Mouse (Mus musculus) limb, embryonic 14.5 days (tissue): ENCODE results near the gene Mthfd2. TPM values are rescaled to one million over a fixed set of nuclear protein-coding genes. Genes with fewer than 3 reads are reported as not detected.

Experiments used
- ATAC-seq: fragments of 200-750 bp; cut with Nextera tagmentation; 2 replicates; pipeline ENCODE4 v1.8.0; 2017; ENCODE audit warnings: low read depth, moderate number of reproducible peaks, moderate TSS enrichment; ENCODE audit not compliant: low FRiP score
- DNase-seq: peaks from one replicate; pipeline ENCODE4 v3.0.0-alpha.2; 2015; ENCODE audit warnings: low spot score
- H3K27ac ChIP-seq: fragments of 300-500 bp; sonication (generic); replicated peaks from 2 replicates; pipeline ENCODE4 v1.5.1; 2014; ENCODE audit warnings: low read depth, mild to moderate bottlenecking, low read length, moderate library complexity, mixed read lengths
- H3K27me3 ChIP-seq: fragments of 300-500 bp; sonication (generic); 2 replicates; pipeline ENCODE4 v1.6.1; 2014; ENCODE audit warnings: low read length, mixed read lengths; ENCODE audit not compliant: control insufficient read depth, insufficient read depth
- H3K36me3 ChIP-seq: fragments of 300-500 bp; sonication (generic); 2 replicates; pipeline ENCODE4 v1.6.1; 2014; ENCODE audit warnings: mild to moderate bottlenecking, low read length, moderate library complexity, mixed read lengths; ENCODE audit not compliant: control insufficient read depth, insufficient read depth
- H3K4me1 ChIP-seq: fragments of 300-500 bp; sonication (generic); 2 replicates; pipeline ENCODE4 v1.6.1; 2014; ENCODE audit warnings: antibody characterized with exemption, low read length, mixed read lengths; ENCODE audit not compliant: control insufficient read depth, insufficient read depth
- H3K4me2 ChIP-seq: fragments of 300-500 bp; sonication (generic); replicated peaks from 2 replicates; pipeline ENCODE4 v1.6.1; 2014; ENCODE audit warnings: low read depth, mild to moderate bottlenecking, low read length, moderate library complexity; ENCODE audit not compliant: severe bottlenecking
- H3K4me3 ChIP-seq: fragments of 300-500 bp; sonication (generic); replicated peaks from 2 replicates; pipeline ENCODE4 v1.5.1; 2014; ENCODE audit warnings: low read length
- H3K9ac ChIP-seq: fragments of 300-500 bp; sonication (generic); 2 replicates; pipeline ENCODE4 v1.6.1; 2014; ENCODE audit warnings: mild to moderate bottlenecking, low read depth, low read length, moderate library complexity; ENCODE audit not compliant: severe bottlenecking
- H3K9me3 ChIP-seq: fragments of 300-500 bp; sonication (generic); 2 replicates; pipeline ENCODE4 v1.6.1; 2016; ENCODE audit warnings: low read length; ENCODE audit not compliant: control insufficient read depth
- POLR2A ChIP-seq: fragments of 200-500 bp; IDR thresholded peaks from 2 replicates; pipeline ENCODE4 v1.8.0; 2012; ENCODE audit warnings: inconsistent platforms, mild to moderate bottlenecking, moderate library complexity, borderline replicate concordance; ENCODE audit not compliant: insufficient read depth, insufficient read length; ENCODE audit errors: extremely low read depth
- WGBS: fragments of 180-500 bp; shearing (Covaris S2); extraction: QIAGEN DNeasy Blood & Tissue Kit; methylation state at CpG from one replicate; pipeline ENCODE4 v1.1.7; 2014; 5-methylcytosine and 5-hydroxymethylcytosine counted together
- polyA plus RNA-seq, 2 experiments: library from polyadenylated mRNA; depleted of rRNA in 1 of 2; stranded (reverse) in 1 of 2; unstranded in 1 of 2; fragments of >200 nt; fragmentation: Nextera tagmentation in 1 of 2; extraction: Ambion mirVana in 1 of 2; gene quantifications; 2 replicates each; pipeline versions ENCODE4 v1.2.1 to v1.2.3; 2012 to 2014

Mthfd2 gene
- polyA plus RNA-seq, 2 experiments: 27.3 to 38.5 TPM

DNA sequence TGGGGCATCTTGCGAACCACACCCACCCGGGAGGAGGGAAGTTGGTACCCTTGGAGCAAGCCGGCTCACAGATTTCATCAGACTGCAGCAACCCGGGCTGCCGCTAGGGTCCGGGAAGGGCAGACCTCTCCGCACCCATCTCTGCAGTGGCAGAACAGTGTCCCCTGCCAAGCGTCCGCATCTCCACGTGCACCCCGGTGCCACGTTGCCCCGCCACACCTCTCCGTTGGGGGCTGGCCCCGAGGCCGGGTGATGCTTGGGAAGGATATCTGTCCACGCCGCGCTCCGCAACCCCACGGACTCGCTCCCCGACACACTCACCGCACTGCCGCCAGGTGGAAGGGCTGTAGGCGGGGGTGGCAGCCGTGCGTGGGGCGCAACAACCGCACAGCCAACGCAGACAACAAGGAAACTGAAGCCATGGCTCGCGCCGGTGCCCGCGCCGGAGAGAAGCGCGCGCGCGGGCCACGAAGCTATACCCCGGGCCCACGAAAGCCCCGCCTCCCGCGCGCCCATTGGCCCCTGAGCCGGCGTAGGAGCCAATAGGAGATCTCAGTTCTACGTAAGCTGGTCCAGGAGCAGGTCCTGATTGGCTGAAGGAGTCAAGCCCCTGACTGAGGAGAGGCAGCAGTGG is 8.5 kb downstream of the Mthfd2 start:
- Histone ChIP-seq H3K9ac (peak overlapping the region; percentile 70), H3K9me3 (no peaks in the 10 kb centered on the region), H3K4me1 (peaks cover 14% of the 10 kb centered on the region; the same call in 1 of the 2 replicates), H3K36me3 (peaks cover 12% of the 10 kb centered on the region), H3K27ac (0 out of 2 replicates have a peak overlapping the region, but pooled peaks have one; percentile 50), H3K27me3 (no peaks in the 10 kb centered on the region), H3K4me3 (peak overlapping the region; percentile 92), H3K4me2 (peak overlapping the region; percentile 63)
- DNase-seq (peak; percentile 94), ATAC-seq (peak; percentile 99)
- TF ChIP-seq POLR2A: peak; percentile 60; the same call in 1 of the 2 replicates
- under 1% methylated on average over 44 of the region's 52 CpGs for WGBS

GRCm38 (mm10) chr6:83316022-83316421 is 9.7 kb downstream of the Mthfd2 start:
- peak; percentile 32 for DNase-seq
- no peaks in the 10 kb centered on the region for H3K9me3 ChIP-seq
- WGBS: 3% methylated on average over 10 of the region's 10 CpGs
- H3K27me3 ChIP-seq: no peaks in the 10 kb centered on the region
- no peak for ATAC-seq
- peaks cover 21% of the 10 kb centered on the region for H3K36me3 ChIP-seq
- H3K27ac ChIP-seq: no peak overlapping the region
- peaks cover 14% of the 10 kb centered on the region; the same call in 1 of the 2 replicates for H3K4me1 ChIP-seq
- no peak overlapping the region for H3K9ac ChIP-seq
- peak overlapping the region; percentile 63 for H3K4me2 ChIP-seq
- no peak for TF ChIP-seq POLR2A
- H3K4me3 ChIP-seq: peak overlapping the region; percentile 92

DNA sequence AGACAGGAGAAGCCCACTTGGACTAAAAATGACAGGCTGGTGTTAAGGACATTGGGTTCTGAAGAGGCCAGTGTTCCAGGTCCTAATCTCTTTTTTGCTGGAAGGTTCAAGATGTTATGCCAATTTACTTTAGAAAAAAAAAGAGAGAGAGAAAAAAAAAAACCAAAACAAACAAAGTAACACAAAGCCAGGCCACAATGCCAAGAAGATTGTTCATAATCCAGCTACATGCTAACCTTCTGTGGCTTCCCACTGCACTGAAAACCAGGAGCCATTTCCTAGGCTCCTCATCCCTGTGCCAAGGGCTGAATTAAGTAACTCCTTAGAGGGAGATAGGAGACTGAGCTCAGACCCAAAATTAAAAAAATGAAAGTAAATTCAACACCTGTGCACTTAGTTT is 10.4 kb downstream of the Mthfd2 start:
- H3K4me1 ChIP-seq: peaks cover 14% of the 10 kb centered on the region; the same call in 1 of the 2 replicates
- DNase-seq (no peak), ATAC-seq (no peak)
- TF ChIP-seq POLR2A: no peak
- no peak overlapping the region for H3K27ac ChIP-seq
- no peaks in the 10 kb centered on the region for H3K27me3 ChIP-seq
- peaks cover 26% of the 10 kb centered on the region for H3K36me3 ChIP-seq
- H3K9me3 ChIP-seq: no peaks in the 10 kb centered on the region
- H3K4me3 ChIP-seq: no peak overlapping the region
- H3K9ac ChIP-seq: no peak overlapping the region
- no peak overlapping the region for H3K4me2 ChIP-seq

GRCm38 (mm10) chr6:83312514-83312913 is 13.2 kb downstream of the Mthfd2 start:
- Histone ChIP-seq H3K27ac (no peak overlapping the region), H3K27me3 (no peaks in the 10 kb centered on the region), H3K36me3 (peaks cover 46% of the 10 kb centered on the region), H3K4me2 (no peak overlapping the region), H3K9ac (no peak overlapping the region), H3K9me3 (no peaks in the 10 kb centered on the region), H3K4me3 (no peak overlapping the region), H3K4me1 (peaks cover 14% of the 10 kb centered on the region; the same call in 1 of the 2 replicates)
- no peak for DNase-seq
- WGBS: 92% methylated on average over 8 of the region's 8 CpGs
- no peak for ATAC-seq
- no peak for TF ChIP-seq POLR2A

- ATAC-seq (no peak), DNase-seq (no peak)
- Histone ChIP-seq H3K4me2 (no peak overlapping the region), H3K9ac (no peak overlapping the region), H3K9me3 (no peaks in the 10 kb centered on the region), H3K4me3 (no peak overlapping the region), H3K4me1 (peaks cover 14% of the 10 kb centered on the region; the same call in 1 of the 2 replicates), H3K36me3 (peaks cover 49% of the 10 kb centered on the region), H3K27ac (no peak overlapping the region), H3K27me3 (no peaks in the 10 kb centered on the region)
- WGBS: 92% methylated on average over 7 of the region's 7 CpGs
- no peak for TF ChIP-seq POLR2A
Observed at GRCm38 (mm10) chr6:83312021-83312420, 13.7 kb downstream of the Mthfd2 start.

DNA sequence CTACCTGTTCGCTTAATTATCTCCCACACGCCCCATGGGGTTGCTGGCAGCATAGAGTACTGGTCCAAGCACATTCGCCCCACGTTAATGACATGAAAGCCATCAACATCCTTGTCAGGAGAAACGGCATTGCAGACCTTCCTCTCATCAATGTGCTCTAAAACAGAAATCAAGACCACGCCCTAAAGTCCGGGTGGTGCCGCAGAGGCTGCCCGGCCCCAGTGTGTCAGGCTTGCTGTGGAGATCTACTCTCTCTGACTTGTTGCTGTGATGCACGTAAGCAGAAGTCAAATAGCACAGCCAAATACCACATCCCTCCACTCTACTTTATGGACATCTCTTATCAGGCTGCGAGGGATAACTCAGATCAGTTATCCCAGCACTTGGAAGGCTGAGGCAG is 14.5 kb downstream of the Mthfd2 start:
- H3K4me3 ChIP-seq: no peak overlapping the region
- peaks cover 7% of the 10 kb centered on the region; the same call in 1 of the 2 replicates for H3K4me1 ChIP-seq
- 91% methylated on average over 11 of the region's 11 CpGs for WGBS
- no peaks in the 10 kb centered on the region for H3K9me3 ChIP-seq
- H3K9ac ChIP-seq: no peak overlapping the region
- H3K27me3 ChIP-seq: no peaks in the 10 kb centered on the region
- no peak overlapping the region for H3K4me2 ChIP-seq
- no peak for TF ChIP-seq POLR2A
- H3K36me3 ChIP-seq: peaks cover 57% of the 10 kb centered on the region
- DNase-seq (no peak), ATAC-seq (no peak)
- H3K27ac ChIP-seq: no peak overlapping the region
